Mouse (Mus musculus): ENCODE results near the gene Msi2.

Msi2 gene

GRCm38 (mm10) chr11:88613771-88614526 lies 104.4 kb downstream of the Msi2 start:
- peak; percentile 72 for DNase-seq (ENCODE audit: low spot score)

DNA sequence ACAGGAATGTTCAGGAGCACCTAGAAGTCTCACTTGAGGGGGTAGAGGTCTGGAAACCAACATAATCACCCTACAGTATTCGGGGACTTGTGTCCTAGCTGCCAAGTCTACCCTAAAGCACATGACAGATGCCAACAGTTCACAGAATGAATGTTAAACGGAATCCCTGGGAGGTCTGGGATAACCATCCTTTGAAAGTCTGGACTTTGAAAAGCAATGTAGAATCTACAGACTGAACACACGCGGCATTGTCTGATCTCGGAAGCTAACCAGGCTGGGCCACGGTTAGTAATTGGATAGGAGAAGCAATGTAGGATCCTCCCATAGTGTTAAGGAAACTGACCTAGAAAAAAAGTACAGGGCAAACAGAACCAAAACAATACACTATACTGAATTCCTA lies 105.3 kb downstream of the Msi2 start:
- DNase-seq (ENCODE audit: low spot score) = no peak

GRCm38 (mm10) chr11:88612141-88612540 lies 106.2 kb downstream of the Msi2 start:
- DNase-seq (ENCODE audit: low spot score) = no peak

GRCm38 (mm10) chr11:88610809-88611208 lies 107.5 kb downstream of the Msi2 start:
- no peak for DNase-seq (ENCODE audit: low spot score)

- no peak for DNase-seq (ENCODE audit: low spot score)
Observed at GRCm38 (mm10) chr11:88610112-88610511, 108.2 kb downstream of the Msi2 start.

GRCm38 (mm10) chr11:88608584-88608983 lies 109.7 kb downstream of the Msi2 start:
- no peak for DNase-seq (ENCODE audit: low spot score)

- no peak for DNase-seq (ENCODE audit: low spot score)
Observed at GRCm38 (mm10) chr11:88607725-88608383, 110.5 kb downstream of the Msi2 start.

- DNase-seq (ENCODE audit: low spot score) = no peak
Observed at GRCm38 (mm10) chr11:88605771-88606170, 112.5 kb downstream of the Msi2 start.

- DNase-seq (ENCODE audit: low spot score) = no peak
Observed at GRCm38 (mm10) chr11:88605098-88605525, 113.2 kb downstream of the Msi2 start.

DNA sequence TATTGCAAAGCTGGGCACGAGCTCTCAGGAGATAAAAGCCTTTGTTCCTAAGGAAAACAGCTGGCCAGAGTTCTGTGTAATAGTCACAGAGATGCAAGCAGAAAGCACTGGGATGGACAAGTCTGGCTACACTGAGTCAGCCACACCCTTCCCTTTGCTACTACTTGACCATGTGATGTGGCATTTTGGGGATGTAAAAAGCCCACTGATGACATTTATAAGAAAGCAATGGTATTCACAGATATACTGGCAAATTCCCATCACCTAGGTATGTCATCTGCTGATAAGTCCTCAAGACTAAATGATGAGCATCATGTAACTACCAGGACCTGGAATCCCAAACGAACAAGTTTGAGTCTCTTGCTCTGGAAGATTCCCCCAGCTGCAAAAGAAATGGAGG lies 113.7 kb downstream of the Msi2 start:
- DNase-seq (ENCODE audit: low spot score) = no peak

- DNase-seq (ENCODE audit: low spot score) = no peak
Observed at GRCm38 (mm10) chr11:88603366-88603765, 114.9 kb downstream of the Msi2 start.

- DNase-seq (ENCODE audit: low spot score) = no peak
Observed at GRCm38 (mm10) chr11:88602471-88603120, 115.7 kb downstream of the Msi2 start.

- DNase-seq (ENCODE audit: low spot score) = no peak
Observed at GRCm38 (mm10) chr11:88600194-88600593, 118.1 kb downstream of the Msi2 start.

GRCm38 (mm10) chr11:88599332-88600130 lies 118.8 kb downstream of the Msi2 start:
- DNase-seq (ENCODE audit: low spot score) = no peak

DNA sequence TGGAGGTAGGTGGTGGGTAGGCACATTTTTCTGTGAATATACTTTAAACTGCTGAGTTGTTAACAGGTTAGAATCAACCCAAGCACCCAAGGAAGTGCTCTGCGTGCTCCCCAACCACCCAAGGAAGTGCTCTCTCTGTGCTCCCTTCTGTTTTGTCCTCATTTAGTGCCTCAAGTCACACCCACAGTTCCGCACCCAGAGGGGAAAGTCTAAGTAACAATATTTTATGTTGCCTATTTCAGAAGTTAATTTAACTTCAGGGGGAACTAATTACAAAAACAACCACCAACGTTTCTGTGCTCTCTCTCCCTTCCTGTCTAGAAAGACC lies 119.5 kb downstream of the Msi2 start:
- DNase-seq (ENCODE audit: low spot score) = peak; percentile 29

GRCm38 (mm10) chr11:88598150-88598847 lies 120.0 kb downstream of the Msi2 start:
- no peak for DNase-seq (ENCODE audit: low spot score)

DNA sequence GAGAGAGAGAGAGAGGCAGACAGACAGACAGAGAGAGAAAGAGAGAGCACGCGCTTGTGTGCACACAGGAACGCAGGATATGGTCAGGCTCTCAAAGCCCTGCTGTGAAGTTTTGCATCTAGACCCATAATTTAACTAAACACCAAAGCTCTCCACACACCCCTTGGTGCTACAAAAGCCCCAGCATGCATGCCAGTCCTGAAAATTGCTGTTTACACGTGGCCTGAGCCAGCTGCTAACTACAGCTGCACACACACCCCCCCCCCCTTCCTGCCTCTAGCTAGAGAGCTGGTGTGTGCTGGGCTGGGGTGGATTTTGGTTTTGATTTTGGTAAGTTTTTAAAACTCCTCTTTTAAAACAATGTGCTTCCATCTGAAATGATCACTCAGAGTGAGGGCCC lies 122.7 kb downstream of the Msi2 start:
- DNase-seq (ENCODE audit: low spot score) = no peak

- no peak for DNase-seq (ENCODE audit: low spot score)
Observed at GRCm38 (mm10) chr11:88594804-88595611, 123.3 kb downstream of the Msi2 start.

GRCm38 (mm10) chr11:88594010-88594409 lies 124.3 kb downstream of the Msi2 start:
- DNase-seq (ENCODE audit: low spot score) = no peak

GRCm38 (mm10) chr11:88592099-88592498 lies 126.2 kb downstream of the Msi2 start:
- no peak for DNase-seq (ENCODE audit: low spot score)

- no peak for DNase-seq (ENCODE audit: low spot score)
Observed at GRCm38 (mm10) chr11:88590647-88591046, 127.7 kb downstream of the Msi2 start.
